ENCODE assay signal across 8 mouse cellular contexts in genomic region chr15:103172537-103172936, GRCm38 (mm10). TPM values are rescaled to one million over a fixed set of nuclear protein-coding genes. Genes with fewer than 3 reads are reported as not detected.
DNase-seq lines count a peak whose midpoint lies in the region; ATAC-seq and TF ChIP-seq lines count a peak whose summit lies in the region.

No protein-coding gene starts in this region.

- H3K9ac ChIP-seq in heart, embryonic 12.5 days = no peak overlapping the region
- H3K9ac ChIP-seq in forebrain, embryonic 16.5 days (replicated peaks; ENCODE audit: low read depth, low read length) = no peak overlapping the region
- no peak overlapping the region for H3K9ac ChIP-seq in midbrain, postnatal 0 days (replicated peaks; ENCODE audit: low read length, poor library complexity, severe bottlenecking)

- intact Hi-C loops in heart, postnatal 10 days (cut with DNase I) = no loop called here

- peak; percentile 64 to 78 for DNase-seq in heart, postnatal 10 days
- DNase-seq in A20 (ENCODE audit: low read depth, low spot score) (peak; percentile 69), R1 (ENCODE audit: low read depth, low spot score) (peak; percentile 65)
- peak; percentile 82 for DNase-seq in kidney, postnatal 14 days
- DNase-seq in midbrain, postnatal 0 days (ENCODE audit: low spot score) = peak; percentile 71
- DNase-seq in thymus, postnatal 0 days (ENCODE audit: low spot score) = peak; percentile 67

- no peaks in the 10 kb centered on the region for H3K36me3 ChIP-seq in heart, embryonic 12.5 days
- no peaks in the 10 kb centered on the region for H3K36me3 ChIP-seq in forebrain, embryonic 16.5 days (ENCODE audit: control insufficient read depth, insufficient read depth)
- H3K36me3 ChIP-seq in midbrain, postnatal 0 days (ENCODE audit: insufficient read depth, low read length) = no peaks in the 10 kb centered on the region

- WGBS in heart, embryonic 12.5 days = 6% methylated on average over 10 of the region's 10 CpGs
- 4% methylated on average over 10 of the region's 10 CpGs for WGBS in forebrain, embryonic 16.5 days
- 8% methylated on average over 10 of the region's 10 CpGs for WGBS in midbrain, postnatal 0 days

- peaks cover 100% of the 10 kb centered on the region for H3K27me3 ChIP-seq in heart, embryonic 12.5 days (replicated peaks)
- H3K27me3 ChIP-seq in forebrain, embryonic 16.5 days (replicated peaks; ENCODE audit: control insufficient read depth, insufficient read depth, low read length) = peaks cover 98% of the 10 kb centered on the region
- peaks cover 71% of the 10 kb centered on the region for H3K27me3 ChIP-seq in midbrain, postnatal 0 days (ENCODE audit: insufficient read depth, low read length)

- ATAC-seq in heart, embryonic 12.5 days (ENCODE audit: insufficient number of reproducible peaks, low FRiP score) = no peak
- ATAC-seq in forebrain, embryonic 16.5 days = 0 out of 2 replicates have a peak, but pooled peaks have one; percentile 24
- no peak for ATAC-seq in midbrain, postnatal 0 days (ENCODE audit: low FRiP score)

- peaks cover 28% of the 10 kb centered on the region for H3K4me1 ChIP-seq in heart, embryonic 12.5 days (replicated peaks)
- peaks cover 21% of the 10 kb centered on the region for H3K4me1 ChIP-seq in forebrain, embryonic 16.5 days (replicated peaks; ENCODE audit: control insufficient read depth, insufficient read depth, low read length)
- H3K4me1 ChIP-seq in midbrain, postnatal 0 days (ENCODE audit: insufficient read depth, low read length) = peaks cover 4% of the 10 kb centered on the region; the same call in 1 of the 2 replicates

- TF ChIP-seq CTCF in midbrain, postnatal 0 days (IDR thresholded peaks at IDR 0.05) = peak; percentile 85

- no peak overlapping the region for H3K4me2 ChIP-seq in heart, embryonic 12.5 days
- no peak overlapping the region for H3K4me2 ChIP-seq in forebrain, embryonic 16.5 days (ENCODE audit: low read length)
- no peak overlapping the region for H3K4me2 ChIP-seq in midbrain, postnatal 0 days (ENCODE audit: low read depth, low read length, poor library complexity, severe bottlenecking)

- H3K9me3 ChIP-seq in heart, embryonic 12.5 days (replicated peaks) = no peaks in the 10 kb centered on the region
- H3K9me3 ChIP-seq in forebrain, embryonic 16.5 days (ENCODE audit: control insufficient read depth, low read length) = no peaks in the 10 kb centered on the region
- no peaks in the 10 kb centered on the region for H3K9me3 ChIP-seq in midbrain, postnatal 0 days (ENCODE audit: low read length)

- H3K4me3 ChIP-seq in heart, embryonic 12.5 days = no peak overlapping the region
- H3K4me3 ChIP-seq in forebrain, embryonic 16.5 days (replicated peaks; ENCODE audit: low read length) = no peak overlapping the region
- H3K4me3 ChIP-seq in midbrain, postnatal 0 days (ENCODE audit: low read depth, low read length) = no peak overlapping the region

- H3K27ac ChIP-seq in heart, embryonic 12.5 days (ENCODE audit: poor library complexity, severe bottlenecking) = no peak overlapping the region
- H3K27ac ChIP-seq in forebrain, embryonic 16.5 days (ENCODE audit: low read length) = no peak overlapping the region
- no peak overlapping the region for H3K27ac ChIP-seq in midbrain, postnatal 0 days (ENCODE audit: low read depth, low read length)

RNA-seq across cellular contexts. Expression of gene Smug1, which starts 5.6 kb away (rescaled TPM):
- total RNA-seq in heart, postnatal 10 days (2021) = 10 to 100 TPM; 13.7 to 16.1 TPM
- 17.1 and 17.4 TPM in 2 replicates for polyA plus RNA-seq in heart, embryonic 12.5 days (2016; fragmentation: Nextera tagmentation; extraction: Ambion mirVana)
- 28.0 and 29.2 TPM in 2 replicates for polyA plus RNA-seq in forebrain, embryonic 16.5 days (2015; fragmentation: Nextera tagmentation; extraction: Ambion mirVana)
- 33.2 and 42.9 TPM in 2 replicates for total RNA-seq in midbrain, postnatal 0 days (2014; rRNA removed)
- 13.6 and 14.1 TPM in 2 replicates for polyA plus RNA-seq in midbrain, postnatal 0 days (2015; fragmentation: Nextera tagmentation; extraction: Ambion mirVana)
- 7.5 and 8.9 TPM in 2 replicates for polyA plus RNA-seq in thymus, postnatal 0 days (2015; fragmentation: Nextera tagmentation; extraction: Ambion mirVana)
